Mouse (Mus musculus): Measurements from ENCODE around the gene Pigg.

DNA sequence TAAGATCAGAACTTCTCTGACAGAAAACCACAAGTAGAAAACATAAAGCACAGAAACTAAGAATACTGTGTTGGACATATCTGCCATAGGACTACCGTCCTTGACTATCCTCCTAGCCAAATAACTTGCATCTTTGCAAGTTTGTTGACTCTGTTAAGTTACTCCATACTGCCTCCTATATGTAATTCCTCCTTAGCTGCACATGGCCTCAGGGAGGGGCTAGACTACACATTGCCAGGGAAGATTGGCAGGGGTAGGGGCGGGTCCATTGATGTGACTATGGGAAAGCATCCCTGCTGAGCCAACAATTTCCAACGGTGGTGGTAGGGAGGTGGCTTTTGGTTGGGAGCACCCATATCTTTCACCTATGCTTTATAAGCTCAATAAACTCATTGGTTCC is 49.9 kb downstream of the Pigg start:
- TF ChIP-seq EP300 (IDR thresholded peaks at IDR 0.05) (no peak), CTCF (IDR thresholded peaks at IDR 0.05) (peak; percentile 26)

Measured in lung, postnatal 0 days (tissue).